Mouse (Mus musculus) heart, adult 2 months (tissue): ENCODE measurements around the gene Gtpbp10. TPM values are rescaled to one million over a fixed set of nuclear protein-coding genes. Genes with fewer than 3 reads are reported as not detected.

Experiments used
- DNase-seq, 2 experiments: peaks; one replicate each; pipeline ENCODE4 v3.0.0; 2021
- H3K27ac ChIP-seq: fragments of 200-600 bp; 2 replicates; pipeline ENCODE4 v1.8.1; 2022
- H3K27me3 ChIP-seq: fragments of 200-500 bp; 2 replicates; pipeline ENCODE4 v1.6.1; 2012; ENCODE audit warnings: mild to moderate bottlenecking, low read length, inconsistent platforms, mixed read lengths; ENCODE audit not compliant: control insufficient read depth, insufficient read depth
- H3K36me3 ChIP-seq: fragments of 200-500 bp; 2 replicates; pipeline ENCODE4 v1.6.1; 2012; ENCODE audit warnings: low read length, inconsistent platforms; ENCODE audit not compliant: control insufficient read depth, insufficient read depth
- H3K4me1 ChIP-seq: fragments of 200-500 bp; 2 replicates; pipeline ENCODE4 v1.6.1; 2011; ENCODE audit warnings: low read length; ENCODE audit not compliant: control insufficient read depth, insufficient read depth
- H3K4me3 ChIP-seq: fragments of 200-600 bp; 2 replicates; pipeline ENCODE4 v1.8.1; 2022
- H3K79me2 ChIP-seq: fragments of 200-500 bp; replicated peaks from 2 replicates; pipeline ENCODE4 v1.6.1; 2012; ENCODE audit warnings: mild to moderate bottlenecking, inconsistent platforms, low read length, moderate library complexity, mixed read lengths; ENCODE audit not compliant: control insufficient read depth, insufficient read depth
- H3K9ac ChIP-seq: fragments of 200-500 bp; 2 replicates; pipeline ENCODE4 v1.6.1; 2012; ENCODE audit warnings: low read depth, mild to moderate bottlenecking, control low read depth, inconsistent platforms, low read length, mixed read lengths
- CTCF ChIP-seq: fragments of 200-600 bp; IDR thresholded peaks from 2 replicates; pipeline ENCODE4 v1.8.1; 2022; ENCODE audit warnings: antibody characterized with exemption, mild to moderate bottlenecking, moderate library complexity
- EP300 ChIP-seq: fragments of 200-500 bp; IDR thresholded peaks from 2 replicates; pipeline ENCODE4 v1.6.1; 2011; ENCODE audit warnings: low read depth, low read length, control low read depth; ENCODE audit not compliant: insufficient read depth
- POLR2A ChIP-seq: fragments of 200-500 bp; IDR thresholded peaks from 2 replicates; pipeline ENCODE4 v1.6.1; 2011; ENCODE audit warnings: mild to moderate bottlenecking, low read depth, low read length, control low read depth; ENCODE audit not compliant: insufficient read depth
- WGBS: fragments of 180-500 bp; shearing (Covaris S2); methylation state at CpG from one replicate; pipeline ENCODE4 v1.1.7; 2018; 5-methylcytosine and 5-hydroxymethylcytosine counted together
- intact Hi-C: fragments of 180-260 bp; cut with DNase I; formaldehyde crosslinking; loops from one replicate; pipeline ENCODE4 v1.15.1; 2025
- polyA plus RNA-seq: library from polyadenylated mRNA; depleted of rRNA; stranded (reverse); fragments of >200 nt; gene quantifications from 2 replicates; pipeline ENCODE4 v1.2.3, GENCODE M21; 2012
- total RNA-seq, 2 experiments: library from RNA; stranded (reverse); gene quantifications; 2 replicates each; pipeline ENCODE4 v1.2.3; 2021

Gene Gtpbp10
- total and polyA plus RNA-seq, 3 experiments = 4.3 to 11.4 (median 9.6) TPM

- no peak for DNase-seq
- no peak overlapping the region for H3K9ac ChIP-seq
- WGBS = 77% methylated on average over 5 of the region's 5 CpGs
- H3K27me3 ChIP-seq = no peaks in the 10 kb centered on the region
- peaks cover 5% of the 10 kb centered on the region; the same call in 1 of the 2 replicates for H3K36me3 ChIP-seq
- no peaks in the 10 kb centered on the region; the same call in 1 of the 2 replicates for H3K79me2 ChIP-seq
- no peak for TF ChIP-seq POLR2A
- TF ChIP-seq EP300 = no peak
- no peak for TF ChIP-seq CTCF
- H3K4me1 ChIP-seq = no peaks in the 10 kb centered on the region
- intact Hi-C loops = loop anchor here (1.0 to 10.0 kb wide), 2 partner anchors 44 to 149 kb away; partner anchors contain the start of genes Cfap69 and Gtpbp10
- no peak overlapping the region for H3K4me3 ChIP-seq
- H3K27ac ChIP-seq = no peak overlapping the region
These were observed 43.9 kb downstream of the Gtpbp10 start for GRCm38 (mm10) chr5:5515411-5515810.

GRCm38 (mm10) chr5:5514196-5515076, 44.9 kb downstream of the Gtpbp10 start, which contains the start of gene Cldn12:
Gene Cldn12, minus strand, starts transcription at chr5:5514958.
- no peaks in the 10 kb centered on the region; the same call in 1 of the 2 replicates for H3K79me2 ChIP-seq
- H3K36me3 ChIP-seq = peaks cover 9% of the 10 kb centered on the region; the same call in 1 of the 2 replicates
- under 1% methylated on average over 79 of the region's 79 CpGs for WGBS
- peak within 1 kb of the TSS; percentile 75 for H3K4me3 ChIP-seq
- TF ChIP-seq POLR2A (peak; percentile 81), EP300 (peak; percentile 78), CTCF (no peak)
- DNase-seq = peak; percentile 93 to 94
- peak within 1 kb of the TSS; percentile 92 for H3K9ac ChIP-seq
- no peaks in the 10 kb centered on the region for H3K27me3 ChIP-seq
- no peaks in the 10 kb centered on the region for H3K4me1 ChIP-seq
- intact Hi-C loops = loop anchor here (1.0 to 10.0 kb wide), 2 partner anchors 45 to 150 kb away; partner anchors contain the start of genes Cfap69 and Gtpbp10
- peak within 1 kb of the TSS; percentile 92 for H3K27ac ChIP-seq

- Histone ChIP-seq H3K27me3 (no peaks in the 10 kb centered on the region), H3K4me1 (no peaks in the 10 kb centered on the region; the same call in 1 of the 2 replicates), H3K27ac (no peak overlapping the region), H3K4me3 (no peak overlapping the region), H3K36me3 (peaks cover 16% of the 10 kb centered on the region), H3K9ac (no peak overlapping the region), H3K79me2 (no peaks in the 10 kb centered on the region; the same call in 1 of the 2 replicates)
- no peak for DNase-seq
- TF ChIP-seq EP300 (no peak), CTCF (no peak), POLR2A (no peak)
- WGBS = 72% methylated on average over 3 of the region's 3 CpGs
- intact Hi-C loops = loop anchor here (10.0 kb wide), 1 partner anchor 153 kb away; the partner anchor contains the start of gene Cfap69
These were observed 47.9 kb downstream of the Gtpbp10 start for GRCm38 (mm10) chr5:5511401-5511800.

GRCm38 (mm10) chr5:5510989-5511388, 48.3 kb downstream of the Gtpbp10 start:
- Histone ChIP-seq H3K9ac (no peak overlapping the region), H3K36me3 (peaks cover 17% of the 10 kb centered on the region), H3K4me1 (no peaks in the 10 kb centered on the region; the same call in 1 of the 2 replicates), H3K79me2 (no peaks in the 10 kb centered on the region; the same call in 1 of the 2 replicates), H3K27me3 (no peaks in the 10 kb centered on the region), H3K27ac (no peak overlapping the region), H3K4me3 (no peak overlapping the region)
- 74% methylated on average over 5 of the region's 5 CpGs for WGBS
- intact Hi-C loops = loop anchor here (10.0 kb wide), 1 partner anchor 154 kb away; the partner anchor contains the start of gene Cfap69
- TF ChIP-seq EP300 = no peak
- TF ChIP-seq POLR2A = no peak
- no peak for TF ChIP-seq CTCF
- no peak for DNase-seq

GRCm38 (mm10) chr5:5510304-5510887, 48.9 kb downstream of the Gtpbp10 start:
- 60% methylated on average over 10 of the region's 10 CpGs for WGBS
- intact Hi-C loops = loop anchor here (10.0 kb wide), 1 partner anchor 154 kb away; the partner anchor contains the start of gene Cfap69
- Histone ChIP-seq H3K79me2 (no peaks in the 10 kb centered on the region; the same call in 1 of the 2 replicates), H3K27ac (no peak overlapping the region), H3K9ac (no peak overlapping the region), H3K4me1 (no peaks in the 10 kb centered on the region; the same call in 1 of the 2 replicates), H3K27me3 (no peaks in the 10 kb centered on the region), H3K36me3 (peaks cover 17% of the 10 kb centered on the region), H3K4me3 (no peak overlapping the region)
- no peak for TF ChIP-seq EP300
- no peak for TF ChIP-seq POLR2A
- TF ChIP-seq CTCF = no peak
- DNase-seq = no peak
